Mouse (Mus musculus): ENCODE data around the gene Mlec. TPM values are rescaled to one million over a fixed set of nuclear protein-coding genes. Genes with fewer than 3 reads are reported as not detected.

Mlec gene
- polyA plus RNA-seq, 1 experiment, result 84.4 TPM

GRCm38 (mm10) chr5:115145976-115146746, 11.8 kb downstream of the Mlec start:
- Histone ChIP-seq H3K27me3 (replicated peaks) (no peaks in the 10 kb centered on the region), H3K4me1 (peaks cover 36% of the 10 kb centered on the region), H3K36me3 (replicated peaks; ENCODE audit: low read length) (peaks cover 95% of the 10 kb centered on the region), H3K9me3 (peaks cover 12% of the 10 kb centered on the region), H3K4me3 (replicated peaks) (no peak overlapping the region)
- TF ChIP-seq GATA1 (IDR thresholded peaks at IDR 0.05; ENCODE audit: borderline replicate concordance, low read length) (no peak), FLI1 (IDR thresholded peaks at IDR 0.05; ENCODE audit: low read length) (no peak)

- peaks cover 28% of the 10 kb centered on the region for H3K4me1 ChIP-seq
- no peaks in the 10 kb centered on the region for H3K27me3 ChIP-seq (replicated peaks)
- H3K9me3 ChIP-seq, result peaks cover 11% of the 10 kb centered on the region
- no peak for TF ChIP-seq FLI1 (IDR thresholded peaks at IDR 0.05; ENCODE audit: low read length)
- H3K36me3 ChIP-seq (replicated peaks; ENCODE audit: low read length), result peaks cover 88% of the 10 kb centered on the region
- no peak overlapping the region for H3K4me3 ChIP-seq (replicated peaks)
These were observed 12.6 kb downstream of the Mlec start for GRCm38 (mm10) chr5:115145253-115145968.

GRCm38 (mm10) chr5:115144471-115144870, 13.5 kb downstream of the Mlec start:
- Histone ChIP-seq H3K27me3 (replicated peaks) (no peaks in the 10 kb centered on the region), H3K4me3 (replicated peaks) (no peak overlapping the region), H3K9me3 (peaks cover 3% of the 10 kb centered on the region; the same call in 1 of the 2 replicates), H3K4me1 (peaks cover 22% of the 10 kb centered on the region), H3K36me3 (replicated peaks; ENCODE audit: low read length) (peaks cover 78% of the 10 kb centered on the region)
- TF ChIP-seq GATA1 (IDR thresholded peaks at IDR 0.05; ENCODE audit: borderline replicate concordance, low read length), result no peak
- no peak for TF ChIP-seq FLI1 (IDR thresholded peaks at IDR 0.05; ENCODE audit: low read length)

- no peak for TF ChIP-seq GATA1 (IDR thresholded peaks at IDR 0.05; ENCODE audit: borderline replicate concordance, low read length)
- TF ChIP-seq FLI1 (IDR thresholded peaks at IDR 0.05; ENCODE audit: low read length), result no peak
- H3K9me3 ChIP-seq, result no peaks in the 10 kb centered on the region
- no peaks in the 10 kb centered on the region for H3K27me3 ChIP-seq (replicated peaks)
- H3K4me3 ChIP-seq (replicated peaks), result no peak overlapping the region
- H3K36me3 ChIP-seq (replicated peaks; ENCODE audit: low read length), result peaks cover 70% of the 10 kb centered on the region
- H3K4me1 ChIP-seq, result peaks cover 22% of the 10 kb centered on the region
These were observed 14.4 kb downstream of the Mlec start for GRCm38 (mm10) chr5:115143552-115143951.

DNA sequence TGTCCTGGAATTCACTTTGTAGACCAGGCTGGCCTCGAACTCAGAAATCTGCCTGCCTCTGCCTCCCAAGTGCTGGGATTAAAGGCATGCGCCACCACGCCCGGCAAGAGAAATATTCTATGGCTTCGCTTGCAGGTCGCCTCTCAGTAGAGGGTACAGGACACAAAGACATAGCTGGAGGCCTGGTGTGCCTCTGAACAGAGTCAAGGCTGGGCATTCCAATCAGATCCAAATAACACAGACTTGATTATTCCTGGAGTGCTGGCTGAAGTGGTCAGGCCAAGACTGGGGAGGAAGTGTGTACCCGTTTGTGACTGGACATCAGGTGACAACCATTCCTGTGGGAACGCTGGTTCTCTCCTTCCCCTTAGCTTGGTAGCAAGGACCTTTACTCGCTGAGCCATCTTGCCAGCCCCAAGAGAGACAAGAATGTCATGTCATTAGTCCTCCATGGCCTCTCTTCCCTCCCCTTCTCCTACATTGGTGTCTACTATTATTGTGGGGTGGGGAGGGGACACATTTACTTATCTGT, 15.7 kb downstream of the Mlec start:
- Histone ChIP-seq H3K36me3 (replicated peaks; ENCODE audit: low read length) (peaks cover 57% of the 10 kb centered on the region), H3K4me3 (replicated peaks) (peak overlapping the region; percentile 23), H3K9me3 (no peaks in the 10 kb centered on the region), H3K27me3 (replicated peaks) (peaks cover 7% of the 10 kb centered on the region), H3K4me1 (peaks cover 24% of the 10 kb centered on the region)
- no peak for TF ChIP-seq GATA1 (IDR thresholded peaks at IDR 0.05; ENCODE audit: borderline replicate concordance, low read length)
- no peak for TF ChIP-seq FLI1 (IDR thresholded peaks at IDR 0.05; ENCODE audit: low read length)

DNA sequence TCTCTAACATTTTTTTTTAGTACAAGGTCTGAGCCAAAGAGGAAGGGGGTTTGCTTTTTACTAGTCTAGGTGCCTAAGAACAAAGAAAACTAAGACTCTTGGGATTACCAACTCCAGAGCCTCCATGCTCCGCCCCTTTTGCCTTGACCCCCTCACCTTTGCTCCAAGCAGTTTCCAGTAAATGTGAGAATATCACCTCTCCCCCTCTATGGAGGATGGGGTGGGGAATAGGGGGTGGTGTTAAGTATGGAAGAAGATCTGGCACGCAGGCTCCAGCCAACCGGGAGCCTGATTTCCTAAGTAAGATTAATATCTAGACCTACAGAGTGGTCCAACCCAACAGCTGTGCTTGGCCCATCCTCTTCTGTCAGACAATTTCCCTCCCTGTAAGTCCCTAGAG, 17.3 kb downstream of the Mlec start:
- TF ChIP-seq FLI1 (IDR thresholded peaks at IDR 0.05; ENCODE audit: low read length) (no peak), GATA1 (IDR thresholded peaks at IDR 0.05; ENCODE audit: borderline replicate concordance, low read length) (no peak)
- peaks cover 3% of the 10 kb centered on the region; the same call in 1 of the 2 replicates for H3K9me3 ChIP-seq
- peaks cover 12% of the 10 kb centered on the region for H3K27me3 ChIP-seq (replicated peaks)
- peaks cover 18% of the 10 kb centered on the region for H3K4me1 ChIP-seq
- no peak overlapping the region for H3K4me3 ChIP-seq (replicated peaks)
- H3K36me3 ChIP-seq (replicated peaks; ENCODE audit: low read length), result peaks cover 42% of the 10 kb centered on the region

- no peak overlapping the region for H3K4me3 ChIP-seq (replicated peaks)
- TF ChIP-seq GATA1 (IDR thresholded peaks at IDR 0.05; ENCODE audit: borderline replicate concordance, low read length) (no peak), FLI1 (IDR thresholded peaks at IDR 0.05; ENCODE audit: low read length) (no peak)
- H3K9me3 ChIP-seq, result peaks cover 3% of the 10 kb centered on the region; the same call in 1 of the 2 replicates
These were observed 18.9 kb downstream of the Mlec start for GRCm38 (mm10) chr5:115139124-115139523.

GRCm38 (mm10) chr5:115134234-115135165, 23.5 kb downstream of the Mlec start, which contains the start of gene Unc119b:
Unc119b (minus strand) TSS chr5:115134975.
- TF ChIP-seq FLI1 (IDR thresholded peaks at IDR 0.05; ENCODE audit: low read length) (no peak), GATA1 (IDR thresholded peaks at IDR 0.05; ENCODE audit: borderline replicate concordance, low read length) (no peak)
- H3K27me3 ChIP-seq (replicated peaks), result peaks cover 12% of the 10 kb centered on the region
- H3K4me3 ChIP-seq (replicated peaks), result peak within 1 kb of the TSS; percentile 95
- peaks cover 3% of the 10 kb centered on the region; the same call in 1 of the 2 replicates for H3K9me3 ChIP-seq
- peaks cover 24% of the 10 kb centered on the region for H3K4me1 ChIP-seq
- peaks cover 17% of the 10 kb centered on the region for H3K36me3 ChIP-seq (replicated peaks; ENCODE audit: low read length)

More at GRCm38 (mm10) chr5:115139124-115139523, 18.9 kb downstream of the Mlec start:
- peaks cover 12% of the 10 kb centered on the region for H3K27me3 ChIP-seq (replicated peaks)
- peaks cover 26% of the 10 kb centered on the region for H3K36me3 ChIP-seq (replicated peaks; ENCODE audit: low read length)
- H3K4me1 ChIP-seq, result peaks cover 19% of the 10 kb centered on the region

Measured in megakaryocyte, embryonic 14.5 days (primary cell).